Mouse (Mus musculus) right cerebral cortex, postnatal 10 days (tissue): ENCODE measurements around the gene Spin2d.
"Not testable (repeated sequence)": the region's sequence is repeated elsewhere in the genome, so short reads cannot be mapped to it uniquely, and the experiment has no call there.

Source experiments
- DNase-seq, 2 experiments: peaks; one replicate each; pipeline ENCODE4 v3.0.0; 2021; ENCODE audit warnings: low spot score in 2 of 2

The Spin2d gene

GRCm38 (mm10) chrX:73176889-73177288 lies at the start of gene Spin2d:
Gene Spin2d, minus strand, starts transcription at chrX:73176989.
- DNase-seq: not testable (repeated sequence)

GRCm38 (mm10) chrX:73225365-73225764 lies 48.6 kb upstream of the Spin2d start:
- DNase-seq: no peak

GRCm38 (mm10) chrX:73213819-73214564 lies 37.2 kb upstream of the Spin2d start, which contains the start of gene Xlr4b:
Gene Xlr4b, plus strand, starts transcription at chrX:73214333.
- not testable (repeated sequence) for DNase-seq

GRCm38 (mm10) chrX:73191934-73192333 lies 15.1 kb upstream of the Spin2d start, which contains the start of gene Xlr3b:
Gene Xlr3b, plus strand, starts transcription at chrX:73192207.
- peak in 1 of 2 experiments; percentile 35 for DNase-seq

DNA sequence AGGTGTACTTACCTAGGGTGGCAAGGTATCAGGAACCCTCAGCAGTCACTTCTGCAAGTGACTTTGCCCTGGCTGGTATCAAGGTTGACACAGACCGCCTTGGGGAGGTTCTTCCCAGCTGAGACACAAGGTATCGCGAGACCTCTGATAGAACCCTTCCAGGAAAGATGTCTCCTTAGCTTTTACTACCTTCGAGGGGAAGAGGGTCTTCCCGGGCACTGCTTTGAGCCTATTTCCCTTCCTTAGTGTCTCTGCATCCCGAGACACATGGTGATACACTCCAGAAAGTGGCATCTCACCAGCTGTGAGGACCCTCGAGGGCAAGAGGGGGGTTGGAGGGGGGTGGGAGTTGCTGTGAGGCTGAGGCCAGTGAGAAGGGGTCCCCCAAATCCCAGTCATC lies 27.4 kb downstream of the Spin2d start, which contains the start of gene DXBay18:
Gene DXBay18 (minus strand): TSS at position 101 of the 400 bp plus-strand sequence.
- not testable (repeated sequence) for DNase-seq

GRCm38 (mm10) chrX:73148496-73148895 lies 28.3 kb downstream of the Spin2d start, which contains the start of gene Xlr5b:
Gene Xlr5b, plus strand, starts transcription at chrX:73148796.
- DNase-seq: not testable (repeated sequence)

GRCm38 (mm10) chrX:73143218-73143618 lies 33.6 kb downstream of the Spin2d start:
- DNase-seq: not testable (repeated sequence)
